Mouse (Mus musculus) cortical plate, adult 2 months (tissue): ENCODE data around the gene Ccdc144b.

Experiments
- CTCF ChIP-seq: fragments of 200-500 bp; IDR thresholded peaks from 2 replicates; pipeline ENCODE4 v1.5.1; 2011; ENCODE audit warnings: mild to moderate bottlenecking, control low read depth, low read length; ENCODE audit not compliant: insufficient read depth; ENCODE audit errors: extremely low read depth
- POLR2A ChIP-seq: fragments of 200-500 bp; IDR thresholded peaks from 2 replicates; pipeline ENCODE4 v1.6.1; 2011; ENCODE audit warnings: mild to moderate bottlenecking, low read length, control low read depth; ENCODE audit not compliant: insufficient read depth; ENCODE audit errors: extremely low read depth

DNA sequence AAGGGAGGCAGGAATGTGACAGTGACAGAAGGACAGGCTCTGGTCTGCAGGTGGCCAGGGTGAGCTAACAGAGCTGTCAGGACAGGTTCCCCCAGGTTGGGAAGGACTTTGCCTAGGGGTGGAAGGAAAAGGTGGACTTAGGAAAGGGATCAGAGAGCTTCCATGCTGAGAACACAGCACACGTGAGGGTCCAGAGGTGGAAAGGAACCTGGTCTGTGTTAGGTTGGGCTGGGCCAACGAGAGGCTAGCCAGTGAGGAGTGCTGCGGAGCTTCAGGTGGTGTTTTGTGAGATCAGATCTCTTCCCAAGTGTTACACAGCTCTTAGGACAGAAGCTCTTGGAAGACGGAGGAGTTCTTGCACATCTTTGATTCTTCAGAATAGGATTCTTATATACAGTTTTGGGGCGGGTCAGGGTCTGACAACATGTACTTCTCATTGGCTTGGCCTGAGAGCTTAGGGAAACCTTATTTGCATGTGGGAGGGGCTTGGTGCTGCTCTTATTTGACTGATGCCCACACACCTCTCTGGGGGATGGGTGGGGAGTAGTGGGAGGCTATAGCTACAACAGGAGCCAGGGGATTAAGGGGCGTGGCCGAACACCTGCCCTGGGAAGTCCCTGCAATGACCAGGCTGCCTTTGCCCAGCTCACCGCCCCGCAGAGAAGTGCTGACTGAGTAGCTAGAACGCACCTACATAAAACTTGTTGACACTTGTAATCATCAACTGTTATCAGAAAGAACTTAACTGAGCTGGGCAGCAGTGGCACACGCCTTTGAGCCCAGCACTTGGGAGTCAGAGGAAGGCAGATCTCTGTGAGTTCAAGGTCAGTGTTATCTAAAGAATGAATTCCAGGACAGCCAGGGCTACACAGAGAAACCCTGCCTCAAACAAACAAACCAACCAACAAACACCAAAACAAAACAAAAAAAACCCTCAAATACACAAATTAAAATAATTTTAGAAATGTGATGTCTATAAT, 58.5 kb downstream of the Ccdc144b start:
- no peak for TF ChIP-seq CTCF
- no peak for TF ChIP-seq POLR2A
